Mouse (Mus musculus) forebrain, embryonic 12.5 days (tissue): ENCODE measurements around the gene Smad5. TPM values are rescaled to one million over a fixed set of nuclear protein-coding genes. Genes with fewer than 3 reads are reported as not detected.
A peak's percentile ranks its signal among the peaks of the same experiment; 100 is the strongest.

ENCODE experiments used
- ATAC-seq: fragments of 200-750 bp; cut with Nextera tagmentation; 2 replicates; pipeline ENCODE4 v1.8.0; 2017; ENCODE audit warnings: moderate TSS enrichment; ENCODE audit not compliant: low FRiP score
- H3K27ac ChIP-seq: fragments of 300-500 bp; sonication (generic); 2 replicates; pipeline ENCODE4 v1.5.1; 2016; ENCODE audit warnings: mild to moderate bottlenecking
- H3K27me3 ChIP-seq: fragments of 300-500 bp; sonication (generic); 2 replicates; pipeline ENCODE4 v1.6.1; 2016; ENCODE audit warnings: mild to moderate bottlenecking
- H3K36me3 ChIP-seq: fragments of 300-500 bp; sonication (generic); replicated peaks from 2 replicates; pipeline ENCODE4 v1.6.1; 2016; ENCODE audit warnings: mild to moderate bottlenecking
- H3K4me1 ChIP-seq: fragments of 300-500 bp; sonication (generic); 2 replicates; pipeline ENCODE4 v1.6.1; 2016
- H3K4me2 ChIP-seq: fragments of 300-500 bp; sonication (generic); 2 replicates; pipeline ENCODE4 v1.6.1; 2016; ENCODE audit warnings: mild to moderate bottlenecking, moderate library complexity
- H3K4me3 ChIP-seq: fragments of 300-500 bp; sonication (generic); replicated peaks from 2 replicates; pipeline ENCODE4 v1.5.1; 2016; ENCODE audit warnings: mild to moderate bottlenecking
- H3K9ac ChIP-seq: fragments of 300-500 bp; sonication (generic); 2 replicates; pipeline ENCODE4 v1.6.1; 2016; ENCODE audit warnings: mild to moderate bottlenecking
- H3K9me3 ChIP-seq: fragments of 300-500 bp; sonication (generic); 2 replicates; pipeline ENCODE4 v1.6.1; 2016
- WGBS: fragments of 180-500 bp; shearing (Covaris S2); methylation state at CpG from one replicate; pipeline ENCODE4 v1.1.7; 2016; 5-methylcytosine and 5-hydroxymethylcytosine counted together
- polyA plus RNA-seq: library from polyadenylated mRNA; unstranded; fragments of >200 nt; fragmentation: Nextera tagmentation; extraction: Ambion mirVana; gene quantifications from 2 replicates; pipeline ENCODE4 v1.2.1, GENCODE M21; 2016

The Smad5 gene
- polyA plus RNA-seq, 1 experiment from 2014 or later = 46.3 TPM

DNA sequence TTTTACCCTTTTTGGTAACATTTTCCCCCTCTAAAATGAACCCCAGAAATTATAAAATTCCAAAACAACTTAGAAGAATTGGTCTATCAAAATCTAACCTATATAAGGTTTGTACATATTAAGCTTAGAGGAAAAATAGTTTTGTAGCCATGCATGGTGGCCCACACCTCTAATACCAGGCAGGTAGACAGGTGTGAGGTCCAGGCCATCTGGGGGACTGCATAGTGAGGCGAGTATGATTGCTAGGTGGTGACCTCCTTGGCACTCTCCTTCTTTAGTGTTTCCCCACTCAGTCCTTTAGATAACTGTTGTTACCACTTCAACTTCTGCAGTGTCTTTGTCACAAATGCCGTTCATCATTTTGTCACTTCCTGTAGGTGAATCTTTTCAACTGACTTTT is 1.8 kb downstream of the Smad5 start:
- no peak overlapping the region for H3K27ac ChIP-seq
- peaks cover 21% of the 10 kb centered on the region for H3K36me3 ChIP-seq
- H3K9ac ChIP-seq = peak overlapping the region; percentile 96
- H3K27me3 ChIP-seq = no peaks in the 10 kb centered on the region
- H3K4me1 ChIP-seq = peaks cover 44% of the 10 kb centered on the region
- peak overlapping the region; percentile 78 for H3K4me2 ChIP-seq
- ATAC-seq = no peak
- peak overlapping the region; percentile 78 for H3K4me3 ChIP-seq
- no peaks in the 10 kb centered on the region for H3K9me3 ChIP-seq
- WGBS = 72% methylated on average over 2 of the region's 2 CpGs

DNA sequence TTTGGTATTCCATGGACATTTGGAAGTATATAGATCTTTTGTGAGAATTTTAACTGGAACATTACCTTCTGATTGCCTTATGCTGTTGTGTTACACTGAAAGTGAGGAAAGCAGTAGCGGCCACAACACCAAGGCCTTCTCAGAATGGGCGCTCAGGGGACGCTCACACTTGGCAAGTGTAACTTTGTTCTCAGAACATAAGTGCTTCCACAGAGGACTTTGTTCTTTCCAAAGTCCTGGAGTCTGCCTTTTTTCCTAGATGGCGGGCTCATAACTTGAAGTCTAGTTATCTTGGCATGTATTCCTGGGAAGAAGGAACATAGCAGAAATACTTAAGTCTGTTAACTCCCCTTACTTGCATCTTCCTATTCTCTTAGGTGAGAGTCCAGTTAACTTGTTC is 4.3 kb downstream of the Smad5 start:
- Histone ChIP-seq H3K27me3 (no peaks in the 10 kb centered on the region), H3K27ac (no peak overlapping the region), H3K4me3 (no peak overlapping the region), H3K4me1 (peaks cover 41% of the 10 kb centered on the region), H3K36me3 (peaks cover 26% of the 10 kb centered on the region), H3K4me2 (no peak overlapping the region), H3K9me3 (no peaks in the 10 kb centered on the region), H3K9ac (no peak overlapping the region)
- no peak for ATAC-seq
- 94% methylated on average over 4 of the region's 4 CpGs for WGBS

DNA sequence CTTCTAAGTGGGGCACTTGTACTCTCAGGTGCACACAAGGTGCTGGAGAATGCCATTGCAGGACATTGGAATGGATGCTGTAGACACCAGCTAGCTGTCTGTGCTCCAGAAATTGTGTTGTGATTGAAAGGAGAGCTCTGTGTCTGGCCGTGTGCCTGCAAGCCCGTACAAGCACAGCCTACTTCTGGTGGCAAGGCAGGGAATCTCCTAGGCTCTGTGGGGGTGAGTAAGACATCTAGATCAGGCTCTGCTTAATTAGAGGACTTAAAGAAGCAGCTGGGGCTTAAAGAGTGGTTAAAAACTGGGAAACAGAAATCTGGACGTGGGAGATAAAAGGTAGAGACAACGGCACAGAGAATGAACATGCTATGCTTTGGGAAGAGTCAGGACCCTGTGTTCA is 4.8 kb downstream of the Smad5 start:
- H3K9me3 ChIP-seq = no peaks in the 10 kb centered on the region
- no peak for ATAC-seq
- H3K9ac ChIP-seq = no peak overlapping the region
- peaks cover 36% of the 10 kb centered on the region for H3K4me1 ChIP-seq
- no peak overlapping the region for H3K27ac ChIP-seq
- H3K27me3 ChIP-seq = no peaks in the 10 kb centered on the region
- H3K36me3 ChIP-seq = peaks cover 31% of the 10 kb centered on the region
- 80% methylated on average over 4 of the region's 4 CpGs for WGBS
- no peak overlapping the region for H3K4me2 ChIP-seq
- no peak overlapping the region for H3K4me3 ChIP-seq

- Histone ChIP-seq H3K27me3 (no peaks in the 10 kb centered on the region), H3K36me3 (peaks cover 31% of the 10 kb centered on the region), H3K4me3 (no peak overlapping the region), H3K4me2 (no peak overlapping the region), H3K4me1 (peaks cover 18% of the 10 kb centered on the region), H3K27ac (no peak overlapping the region), H3K9me3 (no peaks in the 10 kb centered on the region), H3K9ac (no peak overlapping the region)
- no peak for ATAC-seq
- 74% methylated on average over 2 of the region's 2 CpGs for WGBS
Observed at GRCm38 (mm10) chr13:56710620-56711019, 7.8 kb downstream of the Smad5 start.

GRCm38 (mm10) chr13:56712221-56712620 is 9.4 kb downstream of the Smad5 start:
- Histone ChIP-seq H3K4me3 (no peak overlapping the region), H3K4me1 (peaks cover 7% of the 10 kb centered on the region), H3K9ac (no peak overlapping the region), H3K36me3 (peaks cover 29% of the 10 kb centered on the region), H3K27me3 (no peaks in the 10 kb centered on the region), H3K4me2 (no peak overlapping the region), H3K27ac (no peak overlapping the region), H3K9me3 (no peaks in the 10 kb centered on the region)
- ATAC-seq = no peak
- WGBS = 95% methylated on average over 2 of the region's 2 CpGs

DNA sequence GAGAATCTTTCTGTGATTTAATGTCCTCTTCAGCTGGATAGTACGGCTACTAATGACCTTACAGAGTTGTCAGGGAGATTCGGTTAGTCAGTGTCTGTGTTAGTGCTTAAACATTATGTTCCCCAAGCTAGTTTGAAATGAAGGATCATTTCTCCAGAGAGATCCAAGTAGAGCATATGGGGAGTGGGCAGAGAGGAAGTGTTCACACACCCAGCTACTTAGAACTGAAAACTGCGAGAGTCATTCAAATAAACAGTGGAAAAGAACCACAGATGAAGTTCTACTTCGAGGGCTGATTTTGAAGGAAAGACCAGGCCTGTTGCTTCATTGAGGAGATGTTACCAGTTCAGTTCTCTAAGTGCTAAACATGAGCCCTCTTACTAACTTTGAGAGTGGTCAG is 23.7 kb downstream of the Smad5 start:
- ATAC-seq = no peak
- Histone ChIP-seq H3K4me2 (no peak overlapping the region), H3K36me3 (peaks cover 77% of the 10 kb centered on the region), H3K9me3 (no peaks in the 10 kb centered on the region), H3K9ac (no peak overlapping the region), H3K27ac (no peak overlapping the region), H3K4me1 (no peaks in the 10 kb centered on the region), H3K4me3 (no peak overlapping the region), H3K27me3 (no peaks in the 10 kb centered on the region)
- 96% methylated on average over 4 of the region's 4 CpGs for WGBS

- ATAC-seq = no peak
- WGBS = 93% methylated on average over 7 of the region's 7 CpGs
- Histone ChIP-seq H3K27ac (no peak overlapping the region), H3K27me3 (no peaks in the 10 kb centered on the region), H3K4me1 (no peaks in the 10 kb centered on the region), H3K9ac (no peak overlapping the region), H3K36me3 (peaks cover 90% of the 10 kb centered on the region), H3K9me3 (no peaks in the 10 kb centered on the region), H3K4me2 (no peak overlapping the region), H3K4me3 (no peak overlapping the region)
Observed at GRCm38 (mm10) chr13:56729046-56729445, 26.2 kb downstream of the Smad5 start.

GRCm38 (mm10) chr13:56734617-56735016 is 31.8 kb downstream of the Smad5 start:
- peaks cover 85% of the 10 kb centered on the region for H3K36me3 ChIP-seq
- H3K9ac ChIP-seq = no peak overlapping the region
- H3K9me3 ChIP-seq = no peaks in the 10 kb centered on the region
- no peaks in the 10 kb centered on the region for H3K4me1 ChIP-seq
- no peaks in the 10 kb centered on the region for H3K27me3 ChIP-seq
- 90% methylated on average over 4 of the region's 4 CpGs for WGBS
- ATAC-seq = no peak
- H3K27ac ChIP-seq = no peak overlapping the region
- H3K4me2 ChIP-seq = no peak overlapping the region
- no peak overlapping the region for H3K4me3 ChIP-seq

- H3K4me1 ChIP-seq = no peaks in the 10 kb centered on the region
- no peaks in the 10 kb centered on the region for H3K9me3 ChIP-seq
- no peak overlapping the region for H3K9ac ChIP-seq
- H3K4me3 ChIP-seq = no peak overlapping the region
- no peaks in the 10 kb centered on the region for H3K27me3 ChIP-seq
- ATAC-seq = no peak
- no peak overlapping the region for H3K4me2 ChIP-seq
- H3K36me3 ChIP-seq = peaks cover 85% of the 10 kb centered on the region
- no peak overlapping the region for H3K27ac ChIP-seq
- 73% methylated on average over 6 of the region's 6 CpGs for WGBS
Observed at GRCm38 (mm10) chr13:56735212-56735875, 32.5 kb downstream of the Smad5 start.

DNA sequence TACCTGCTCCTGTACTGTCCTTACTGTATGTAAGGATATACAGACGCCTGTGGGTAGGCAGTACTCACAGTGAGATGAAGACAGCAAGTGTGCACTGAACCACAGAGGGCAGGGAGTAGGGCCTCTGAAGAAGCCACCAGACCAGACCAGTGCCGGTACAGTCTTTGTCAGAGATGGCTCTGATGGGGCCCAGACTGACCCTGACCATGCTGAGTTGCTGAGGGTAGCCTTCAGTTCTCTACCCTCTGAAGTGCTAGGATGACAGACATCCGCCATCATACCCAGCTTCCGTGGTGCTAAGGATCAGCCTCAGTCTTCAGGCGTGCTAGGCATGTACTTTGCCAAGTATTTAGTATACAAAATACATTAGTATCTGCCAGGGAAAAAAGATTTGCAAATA is 36.7 kb downstream of the Smad5 start:
- Histone ChIP-seq H3K9ac (no peak overlapping the region), H3K27me3 (no peaks in the 10 kb centered on the region), H3K27ac (no peak overlapping the region), H3K4me3 (no peak overlapping the region), H3K36me3 (peaks cover 66% of the 10 kb centered on the region), H3K4me2 (no peak overlapping the region), H3K4me1 (peaks cover 11% of the 10 kb centered on the region; the same call in 1 of the 2 replicates), H3K9me3 (no peaks in the 10 kb centered on the region)
- WGBS = 97% methylated on average over 5 of the region's 5 CpGs
- no peak for ATAC-seq

DNA sequence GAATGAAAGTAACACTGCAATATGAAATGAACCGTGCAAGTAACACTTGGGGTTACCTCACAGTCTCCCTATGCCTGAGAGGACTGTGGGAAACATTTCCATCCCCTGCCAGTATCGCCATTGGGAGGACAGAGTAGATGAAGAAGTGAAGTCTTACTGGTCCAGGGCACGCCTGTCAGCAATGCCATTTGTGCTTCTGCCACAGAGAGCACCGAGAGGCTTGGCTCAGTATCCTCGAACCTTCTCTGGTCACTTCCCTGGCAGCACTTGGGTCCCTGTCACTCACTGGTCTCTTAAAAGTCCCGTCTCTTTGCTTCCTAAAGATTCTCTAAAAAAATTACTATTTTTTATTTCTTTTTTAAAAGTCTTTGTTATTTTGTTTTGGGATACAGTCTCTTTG is 37.7 kb downstream of the Smad5 start:
- Histone ChIP-seq H3K36me3 (peaks cover 59% of the 10 kb centered on the region), H3K4me2 (no peak overlapping the region), H3K9ac (no peak overlapping the region), H3K27me3 (no peaks in the 10 kb centered on the region), H3K27ac (no peak overlapping the region), H3K4me3 (no peak overlapping the region), H3K9me3 (no peaks in the 10 kb centered on the region), H3K4me1 (peaks cover 11% of the 10 kb centered on the region; the same call in 1 of the 2 replicates)
- WGBS = 94% methylated on average over 6 of the region's 6 CpGs
- no peak for ATAC-seq

DNA sequence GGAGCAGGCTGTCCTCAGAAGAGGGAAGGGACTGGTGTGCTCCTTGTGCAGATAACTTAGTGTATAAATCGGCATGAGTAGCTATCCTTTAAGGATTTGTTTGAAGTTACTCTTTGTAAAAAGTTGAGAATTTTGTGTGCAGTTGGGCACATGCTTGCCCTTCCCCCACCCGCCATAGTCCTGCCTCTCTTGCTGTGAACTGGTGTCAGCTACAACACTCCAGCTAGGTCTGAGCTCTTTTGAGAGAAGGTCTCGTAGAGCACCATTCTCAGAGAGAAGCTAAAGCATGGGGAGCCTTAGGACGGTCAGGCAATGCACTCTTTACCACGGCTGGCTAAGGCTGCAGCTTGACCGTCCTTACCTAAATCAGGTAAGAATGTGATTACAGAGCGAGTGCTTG is 38.9 kb downstream of the Smad5 start:
- Histone ChIP-seq H3K36me3 (peaks cover 48% of the 10 kb centered on the region), H3K27ac (no peak overlapping the region), H3K4me3 (no peak overlapping the region), H3K27me3 (no peaks in the 10 kb centered on the region), H3K9me3 (no peaks in the 10 kb centered on the region), H3K9ac (no peak overlapping the region), H3K4me2 (no peak overlapping the region), H3K4me1 (peaks cover 11% of the 10 kb centered on the region; the same call in 1 of the 2 replicates)
- 79% methylated on average over 7 of the region's 7 CpGs for WGBS
- no peak for ATAC-seq

- H3K4me1 ChIP-seq = peaks cover 11% of the 10 kb centered on the region; the same call in 1 of the 2 replicates
- H3K27ac ChIP-seq = 0 out of 2 replicates have a peak overlapping the region, but pooled peaks have one; percentile 21
- no peaks in the 10 kb centered on the region for H3K9me3 ChIP-seq
- WGBS = 38% methylated on average over 6 of the region's 6 CpGs
- H3K9ac ChIP-seq = no peak overlapping the region
- H3K4me2 ChIP-seq = no peak overlapping the region
- no peaks in the 10 kb centered on the region for H3K27me3 ChIP-seq
- ATAC-seq = no peak
- H3K36me3 ChIP-seq = peaks cover 42% of the 10 kb centered on the region
- no peak overlapping the region for H3K4me3 ChIP-seq
Observed at GRCm38 (mm10) chr13:56742325-56742901, 39.6 kb downstream of the Smad5 start.
